Mouse (Mus musculus): ENCODE measurements around the gene Gria3.

The Gria3 gene

GRCm38 (mm10) chrX:41562296-41563060, 161.8 kb downstream of the Gria3 start:
- ChIA-PET POLR2A (no interaction called here), CTCF (no interaction called here)

- POLR2A ChIA-PET = no interaction called here
- CTCF ChIA-PET = no interaction called here
These were observed 164.2 kb downstream of the Gria3 start for GRCm38 (mm10) chrX:41564898-41565297.

DNA sequence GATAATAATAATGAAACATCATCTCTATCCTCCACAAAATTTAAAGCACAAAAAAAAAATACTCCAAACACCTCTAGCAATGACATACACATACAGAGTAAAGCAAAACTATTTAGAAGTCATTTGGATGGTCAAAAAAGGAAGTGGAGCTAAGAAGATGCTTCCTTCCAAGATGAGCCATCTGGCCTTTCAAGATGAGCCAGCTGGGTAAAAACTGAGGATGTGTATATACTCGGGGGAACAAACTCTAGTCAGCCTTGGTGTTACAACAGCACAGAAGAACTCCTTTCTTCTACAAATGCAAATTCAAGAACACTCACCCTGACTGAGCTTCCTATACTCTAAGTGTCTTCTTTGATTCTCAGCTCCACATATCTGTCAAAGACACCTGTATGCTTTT, 172.4 kb downstream of the Gria3 start:
- CTCF ChIA-PET = no interaction called here

DNA sequence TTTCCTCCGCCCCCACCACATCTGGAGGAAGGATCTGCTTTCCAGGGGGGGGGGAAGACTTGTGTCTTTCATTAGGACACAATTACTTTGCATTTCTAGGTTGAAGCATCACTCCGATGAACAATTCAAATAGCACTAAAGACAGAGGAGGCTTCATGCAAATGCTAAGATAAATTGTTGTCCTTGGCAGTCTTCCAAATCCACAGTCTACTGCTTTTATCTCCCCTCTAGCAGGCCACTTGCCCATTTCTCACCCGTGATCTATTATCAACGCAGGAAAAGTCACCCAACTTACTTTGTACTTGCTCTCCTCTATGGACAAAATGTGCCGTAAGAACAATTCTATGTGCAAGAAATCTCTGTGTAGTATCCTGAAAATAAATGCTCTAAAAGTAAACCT, 178.1 kb downstream of the Gria3 start:
- CTCF ChIA-PET = no interaction called here
- POLR2A ChIA-PET = no interaction called here

More for the DNA sequence above, 172.4 kb downstream of the Gria3 start:
- POLR2A ChIA-PET = interaction anchor here in 1 of 4 experiments (0.5 kb wide), 1 partner anchor 59 kb away, joined by 3 read pairs; no protein-coding TSS in a partner anchor

GRCm38 (mm10) chrX:41587692-41588091, 187.0 kb downstream of the Gria3 start:
- ChIA-PET POLR2A (no interaction called here), CTCF (no interaction called here)

DNA sequence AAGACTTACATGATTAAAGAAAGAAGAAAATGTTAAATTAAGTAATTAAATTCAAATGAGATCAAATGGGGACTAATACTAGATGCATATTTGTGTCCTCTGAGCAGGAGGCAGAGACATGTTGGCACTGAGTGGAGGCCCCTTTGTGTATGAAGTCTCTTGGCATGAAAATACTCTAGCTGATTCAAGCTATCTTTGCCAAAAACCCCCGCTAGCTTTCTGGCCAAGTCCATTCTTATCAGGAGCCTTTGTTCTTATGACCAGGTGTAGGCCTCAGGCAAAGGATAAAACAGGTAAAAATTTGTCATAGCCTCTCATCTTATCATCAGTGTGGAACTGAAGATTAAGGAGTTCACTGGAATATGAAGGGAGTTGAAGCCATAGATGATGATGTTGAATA, 206.5 kb downstream of the Gria3 start:
- ChIA-PET CTCF (no interaction called here), POLR2A (no interaction called here)

DNA sequence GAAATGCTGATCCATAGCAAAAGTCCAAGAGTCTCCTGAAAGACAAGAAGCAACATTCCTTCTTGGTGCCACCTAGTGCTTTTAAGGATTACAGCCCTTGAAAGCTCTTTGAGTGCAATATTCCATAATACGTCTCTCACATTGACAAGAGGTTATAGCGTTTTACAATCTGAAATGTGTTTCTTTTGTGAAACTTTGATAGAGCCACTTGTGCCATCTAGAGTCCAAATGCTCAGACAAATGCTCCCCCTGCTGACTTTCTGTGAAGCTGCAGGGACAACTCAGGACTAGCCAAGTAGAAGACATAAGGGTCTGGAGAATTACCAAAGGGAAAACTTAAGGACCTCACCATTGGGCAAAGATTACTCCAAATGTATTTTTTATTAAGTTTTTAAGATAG, 214.3 kb downstream of the Gria3 start:
- ChIA-PET CTCF (interaction anchor here in 1 of 4 experiments (1.0 kb wide), 1 partner anchor 21 kb away, joined by 3 read pairs; no protein-coding TSS in a partner anchor), POLR2A (no interaction called here)

DNA sequence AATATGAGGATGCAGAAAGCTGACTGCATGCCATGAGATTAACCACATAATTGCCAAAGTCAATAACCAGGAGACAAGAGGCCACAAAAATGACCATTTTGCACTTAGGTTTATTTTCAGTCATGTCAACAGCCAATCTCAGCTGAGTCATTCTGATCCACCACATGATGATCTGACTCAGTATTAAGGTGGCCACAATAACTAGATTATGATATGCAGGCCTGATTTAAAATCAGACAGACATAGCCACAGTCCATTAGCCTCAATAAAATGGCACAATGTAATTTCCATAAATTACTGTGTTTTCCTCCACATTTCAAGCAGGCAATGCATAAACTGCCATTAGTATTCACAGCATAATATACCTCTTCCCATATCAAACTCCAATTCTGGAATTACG, 216.3 kb downstream of the Gria3 start:
- CTCF ChIA-PET = no interaction called here
- POLR2A ChIA-PET = no interaction called here

- ChIA-PET POLR2A (no interaction called here), CTCF (no interaction called here)
These were observed 217.7 kb downstream of the Gria3 start for GRCm38 (mm10) chrX:41618396-41618795.

- CTCF ChIA-PET = no interaction called here
- POLR2A ChIA-PET = no interaction called here
These were observed 232.9 kb downstream of the Gria3 start for GRCm38 (mm10) chrX:41633576-41633975.

GRCm38 (mm10) chrX:41644954-41645353, 244.3 kb downstream of the Gria3 start:
- POLR2A ChIA-PET = no interaction called here
- CTCF ChIA-PET = no interaction called here

GRCm38 (mm10) chrX:41657791-41658190, 257.1 kb downstream of the Gria3 start:
- ChIA-PET CTCF (no interaction called here), POLR2A (interaction anchor here in 1 of 4 experiments (1.4 kb wide), 1 partner anchor 30 kb away, joined by 4 read pairs; no protein-coding TSS in a partner anchor)

DNA sequence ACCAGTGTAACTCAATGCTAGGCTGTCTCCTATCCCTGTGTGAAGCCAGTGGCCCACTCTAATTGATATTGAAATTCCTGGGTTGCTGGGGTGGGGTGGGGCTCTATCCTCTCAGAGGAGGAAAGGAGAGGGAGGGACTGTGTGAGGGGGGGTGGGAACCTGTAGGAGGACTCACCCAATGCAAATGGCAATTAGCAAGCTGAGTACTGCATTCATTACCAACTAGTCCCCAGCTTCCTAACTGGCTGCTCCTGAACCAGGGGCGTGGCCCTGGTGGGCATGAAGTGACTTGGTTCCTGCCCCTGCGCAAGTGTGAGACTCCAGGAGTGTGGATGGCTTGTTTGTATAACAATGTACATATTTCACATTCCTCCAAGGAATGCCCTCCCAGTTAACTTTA, 288.2 kb downstream of the Gria3 start:
- ChIA-PET POLR2A (interaction anchor here in 2 of 4 experiments (0.8 to 1.7 kb wide), 5 partner anchors 8 to 233 kb away, joined by 3 to 4 read pairs (median 3); no protein-coding TSS in a partner anchor), CTCF (no interaction called here)

GRCm38 (mm10) chrX:41692076-41692475, 291.4 kb downstream of the Gria3 start:
- CTCF ChIA-PET = interaction anchor here in 1 of 4 experiments (0.5 kb wide), 1 partner anchor 339 kb away, joined by 3 read pairs; no protein-coding TSS in a partner anchor
- POLR2A ChIA-PET = no interaction called here

All from embryonic stem cell, embryonic (primary cell).